Mouse (Mus musculus): Measurements from ENCODE around the gene Ctu1.

DNA sequence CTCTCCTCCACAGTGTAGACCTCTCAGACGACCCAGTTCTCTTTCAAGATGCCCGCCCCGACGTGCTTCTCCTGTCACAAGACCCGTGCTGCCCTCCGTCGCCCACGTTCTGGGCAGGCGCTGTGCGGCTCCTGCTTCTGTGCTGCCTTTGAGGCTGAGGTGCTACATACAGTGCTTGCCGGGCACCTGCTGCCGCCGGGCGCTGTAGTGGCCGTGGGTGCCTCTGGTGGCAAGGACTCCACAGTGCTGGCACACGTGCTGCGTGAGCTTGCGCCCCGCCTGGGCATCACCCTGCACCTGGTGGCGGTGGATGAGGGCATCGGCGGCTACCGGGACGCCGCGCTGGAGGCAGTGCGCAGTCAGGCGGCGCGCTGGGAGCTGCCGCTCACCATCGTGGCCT is 3.3 kb downstream of the Ctu1 start:
- TF ChIP-seq CTCF (IDR thresholded peaks at IDR 0.05; ENCODE audit: low read depth) (no peak), EP300 (IDR thresholded peaks at IDR 0.05; ENCODE audit: low read depth) (no peak)
